Mouse (Mus musculus) ES-E14 (cell line): Measurements from ENCODE around the gene Srsf1.

ENCODE experiments used
- CHD2 ChIP-seq: IDR thresholded peaks from 2 replicates; pipeline ENCODE4 v1.6.1; 2014; ENCODE audit warnings: mild to moderate bottlenecking, low read depth, low read length, inconsistent platforms
- ZNF384 ChIP-seq: IDR thresholded peaks from 2 replicates; pipeline ENCODE4 v1.6.1; 2012; ENCODE audit warnings: low read depth, low read length, inconsistent platforms

DNA sequence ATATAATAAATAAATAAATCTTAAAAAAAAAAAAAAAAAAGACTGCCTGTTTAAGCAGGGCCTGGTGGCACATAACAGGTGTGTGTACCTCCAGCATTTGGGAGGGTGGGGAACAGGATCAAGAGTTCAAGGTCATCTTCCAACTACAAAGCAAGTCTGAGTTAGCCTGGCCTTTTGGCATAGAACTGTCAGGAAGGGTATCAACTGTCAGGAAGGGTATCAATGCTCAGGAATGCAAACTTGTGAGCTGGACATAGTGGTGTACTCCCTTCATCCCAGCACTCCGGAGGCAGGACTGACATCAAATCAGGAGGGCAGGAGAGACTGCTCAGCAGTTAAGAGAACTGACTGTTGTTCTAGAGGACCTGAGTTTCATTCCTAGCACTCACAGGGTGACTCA lies 8.1 kb upstream of the Srsf1 start:
- TF ChIP-seq ZNF384 (no peak), CHD2 (no peak)
